ENCODE assay signal across 20 mouse cellular contexts in genomic region chr4:8962959-8963572, GRCm38 (mm10).
A peak's percentile ranks its signal among the peaks of the same experiment; 100 is the strongest.
DNase-seq lines count a peak whose midpoint lies in the region; ATAC-seq and TF ChIP-seq lines count a peak whose summit lies in the region.
"Had no signal": no experiment of that assay in that cellular context is flagged by ENCODE, and none has a peak within 500 bp of the region (broad histone marks: within the 10 kb centered on the region; RNA-seq: fewer than 3 reads in every experiment).

No protein-coding gene starts in this region.

- intact Hi-C loops in heart, postnatal 36 days (cut with DNase I) = no loop called here

- no peaks in the 10 kb centered on the region for H3K27me3 ChIP-seq in embryonic facial prominence, embryonic 13.5 days
- no peaks in the 10 kb centered on the region for H3K27me3 ChIP-seq in heart, postnatal 0 days (ENCODE audit: control insufficient read depth, insufficient read depth, low read length)
- no peaks in the 10 kb centered on the region for H3K27me3 ChIP-seq in intestine, embryonic 16.5 days (replicated peaks; ENCODE audit: control insufficient read depth, insufficient read depth, low read length)
- H3K27me3 ChIP-seq: hindbrain, embryonic 15.5 days had no signal

- no peak overlapping the region for H3K9ac ChIP-seq in embryonic facial prominence, embryonic 13.5 days
- H3K9ac ChIP-seq in heart, postnatal 0 days (replicated peaks; ENCODE audit: low read depth, low read length) = 0 out of 2 replicates have a peak overlapping the region, but pooled peaks have one; percentile 22
- no peak overlapping the region for H3K9ac ChIP-seq in intestine, embryonic 16.5 days (ENCODE audit: low read depth, low read length)
- H3K9ac ChIP-seq: hindbrain, embryonic 15.5 days; limb, embryonic 12.5 days had no signal

- peak; percentile 23 for DNase-seq in adrenal gland, adult 2 months
- no peak for DNase-seq in adrenal gland, adult 8-10 months
- DNase-seq in heart, adult 11 months = peak; percentile 88
- DNase-seq in heart, postnatal 36 days = no peak
- peak; percentile 34 for DNase-seq in heart, postnatal 0 days (ENCODE audit: low spot score)
- DNase-seq in embryo, embryonic 10.5 days (ENCODE audit: low spot score) = no peak
- DNase-seq: adrenal gland, postnatal 14 days; cerebellum, adult 18-20 months; kidney, adult 11 months; kidney, postnatal 10 days; lung, postnatal 10 days; right cerebral cortex, adult 18-20 months; thymus, adult 18-20 months had no signal

- no peak for ATAC-seq in embryonic facial prominence, embryonic 13.5 days (ENCODE audit: insufficient number of reproducible peaks, insufficient read depth, low FRiP score, low TSS enrichment, low read depth)
- ATAC-seq in heart, postnatal 0 days (ENCODE audit: insufficient read depth, low read depth) = peak; percentile 66
- no peak for ATAC-seq in intestine, embryonic 16.5 days
- ATAC-seq: midbrain, embryonic 16.5 days had no signal

- H3K4me3 ChIP-seq in embryonic facial prominence, embryonic 13.5 days = no peak overlapping the region
- no peak overlapping the region for H3K4me3 ChIP-seq in heart, postnatal 0 days (ENCODE audit: low read depth, low read length)
- H3K4me3 ChIP-seq in intestine, embryonic 16.5 days (ENCODE audit: low read length) = no peak overlapping the region
- H3K4me3 ChIP-seq: heart, adult 2 months; hindbrain, embryonic 15.5 days; left cerebral cortex, adult 2 months; limb, embryonic 12.5 days had no signal

- TF ChIP-seq EP300 in heart, postnatal 0 days (IDR thresholded peaks at IDR 0.05; ENCODE audit: low read depth) = no peak

- H3K4me1 ChIP-seq in embryonic facial prominence, embryonic 13.5 days = peaks cover 13% of the 10 kb centered on the region
- H3K4me1 ChIP-seq in heart, postnatal 0 days (ENCODE audit: control insufficient read depth, insufficient read depth) = peaks cover 23% of the 10 kb centered on the region
- H3K4me1 ChIP-seq in intestine, embryonic 16.5 days (ENCODE audit: control insufficient read depth, insufficient read depth, low read length) = peaks cover 3% of the 10 kb centered on the region; the same call in 1 of the 2 replicates

- H3K9me3 ChIP-seq in embryonic facial prominence, embryonic 13.5 days = no peaks in the 10 kb centered on the region
- H3K9me3 ChIP-seq in heart, postnatal 0 days (replicated peaks; ENCODE audit: control insufficient read depth, low read length) = no peaks in the 10 kb centered on the region
- H3K9me3 ChIP-seq in intestine, embryonic 16.5 days (ENCODE audit: control insufficient read depth, low read length) = no peaks in the 10 kb centered on the region
- H3K9me3 ChIP-seq: hindbrain, embryonic 15.5 days; limb, embryonic 12.5 days had no signal

- TF ChIP-seq CTCF in heart, postnatal 0 days (IDR thresholded peaks at IDR 0.05; ENCODE audit: low read depth) = no peak

- H3K27ac ChIP-seq in embryonic facial prominence, embryonic 13.5 days = no peak overlapping the region
- H3K27ac ChIP-seq in heart, postnatal 0 days (ENCODE audit: low read depth) = peak overlapping the region; percentile 67
- no peak overlapping the region for H3K27ac ChIP-seq in intestine, embryonic 16.5 days (ENCODE audit: low read length)
- H3K27ac ChIP-seq: heart, adult 2 months; hindbrain, embryonic 15.5 days; left cerebral cortex, adult 2 months; limb, embryonic 12.5 days had no signal

- no peaks in the 10 kb centered on the region for H3K36me3 ChIP-seq in embryonic facial prominence, embryonic 13.5 days
- no peaks in the 10 kb centered on the region for H3K36me3 ChIP-seq in heart, postnatal 0 days (replicated peaks; ENCODE audit: control insufficient read depth, insufficient read depth, low read length)
- no peaks in the 10 kb centered on the region for H3K36me3 ChIP-seq in intestine, embryonic 16.5 days (ENCODE audit: control insufficient read depth, insufficient read depth, low read length)
- H3K36me3 ChIP-seq: hindbrain, embryonic 15.5 days; limb, embryonic 12.5 days had no signal

- 43% methylated on average over 9 of the region's 9 CpGs for WGBS in embryonic facial prominence, embryonic 13.5 days
- WGBS in heart, postnatal 0 days = 26% methylated on average over 9 of the region's 9 CpGs
- 43% methylated on average over 9 of the region's 9 CpGs for WGBS in intestine, embryonic 16.5 days

- H3K4me2 ChIP-seq in embryonic facial prominence, embryonic 13.5 days = peak overlapping the region; percentile 11; the same call in 1 of the 2 replicates
- peak overlapping the region; percentile 43 for H3K4me2 ChIP-seq in heart, postnatal 0 days (ENCODE audit: low read depth, low read length)
- H3K4me2 ChIP-seq in intestine, embryonic 16.5 days (ENCODE audit: low read depth, low read length) = no peak overlapping the region
- H3K4me2 ChIP-seq: hindbrain, embryonic 15.5 days; limb, embryonic 12.5 days had no signal

Comparison
In these comparisons a context has a peak if more than half of its experiments do, and no peak if none do; other contexts are left out.
1. DNase-seq: peak in adrenal gland, adult 2 months (single experiment), heart, adult 11 months (single experiment) and heart, postnatal 0 days (single experiment); none in adrenal gland, adult 8-10 months (single experiment), heart, postnatal 36 days (0 of 2) and embryo, embryonic 10.5 days (single experiment).